Mouse (Mus musculus): ENCODE measurements at regions not wholly inside any gene's neighbourhood (a gene's known extent, or its start where the extent isn't known, plus 50 kb on each side); places are given as distances from the start of the nearest gene placed in this dataset.

DNA sequence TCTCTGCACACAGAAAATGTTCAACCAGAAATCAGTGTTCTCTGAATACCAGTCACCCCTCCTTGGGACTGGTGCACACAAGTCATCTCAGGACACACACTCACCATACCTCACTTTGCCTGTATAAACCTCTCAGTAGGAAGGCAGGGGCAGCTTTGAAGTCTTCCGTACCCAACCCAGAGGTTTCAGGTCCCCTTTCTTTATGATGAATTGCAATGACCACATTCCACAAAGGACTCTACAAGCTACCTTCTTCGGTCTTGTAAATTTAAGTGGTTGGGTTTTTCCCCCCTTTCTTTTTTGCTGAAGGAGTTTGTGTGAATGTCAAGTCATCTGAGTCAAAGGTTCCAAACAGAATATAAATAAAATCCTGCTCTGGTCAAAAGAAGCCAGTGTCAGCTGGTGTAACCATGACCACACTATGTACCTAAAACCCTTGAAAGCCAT is 76.9 kb upstream of the Far2 start:
- no peak for DNase-seq (ENCODE audit: low spot score in 2 of 2)

DNA sequence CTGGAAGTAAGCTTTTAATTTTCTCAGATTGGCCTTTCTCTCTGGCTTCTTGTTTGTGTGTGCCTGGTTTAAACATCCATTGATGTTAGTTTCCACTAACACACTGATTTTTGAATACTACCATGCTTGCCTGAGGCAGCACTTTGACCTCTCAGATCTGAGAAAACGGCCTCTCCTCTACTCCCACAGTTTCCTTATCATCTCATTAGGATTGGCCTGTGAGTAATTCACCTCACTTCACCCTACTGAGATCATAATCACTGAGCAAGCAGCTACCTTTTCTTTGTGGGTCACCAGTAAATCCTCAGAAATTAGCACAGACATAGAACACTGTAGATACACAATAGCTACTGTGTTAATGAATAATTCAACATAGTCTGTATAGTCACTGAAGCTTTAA is 74.5 kb upstream of the Far2 start:
- no peak for DNase-seq (ENCODE audit: low spot score in 2 of 2)

DNA sequence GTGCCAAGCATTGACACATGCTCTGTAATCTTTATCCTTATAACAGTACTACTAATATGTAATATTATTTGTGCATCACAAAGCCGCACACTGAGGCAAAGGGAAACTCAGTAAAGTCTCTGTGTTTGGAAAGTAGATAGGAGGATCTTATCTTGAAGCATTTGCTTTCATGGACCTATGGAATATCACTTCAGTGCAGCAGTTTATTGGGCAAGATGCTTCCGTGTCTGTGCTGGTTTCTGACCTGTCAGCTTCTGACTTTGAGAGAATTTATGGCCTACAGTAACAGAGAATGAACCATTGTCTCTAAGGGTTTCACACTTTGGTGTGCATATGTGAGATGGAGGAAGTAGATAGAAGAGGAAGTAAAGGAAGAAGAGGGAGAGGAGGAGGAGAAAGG is 74.0 kb upstream of the Far2 start:
- no peak for DNase-seq (ENCODE audit: low spot score in 2 of 2)

DNA sequence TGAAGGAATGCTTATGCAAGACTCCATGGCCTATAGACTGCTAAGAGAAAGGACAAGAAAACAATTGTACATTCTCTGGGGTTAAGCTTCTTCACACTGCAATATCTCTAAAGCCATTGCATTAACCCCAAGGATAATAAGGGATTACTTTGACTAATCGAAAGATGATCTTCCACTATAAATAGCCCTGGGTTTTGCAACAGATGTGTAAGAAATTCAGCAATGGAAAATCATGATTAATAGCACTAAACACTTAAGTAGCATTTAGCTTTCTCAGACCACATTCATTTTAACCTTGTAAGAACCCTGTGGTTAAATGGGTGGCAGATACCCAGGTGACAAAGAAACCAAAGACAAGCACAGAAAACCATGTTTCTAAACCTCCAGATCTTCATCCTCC is 71.1 kb upstream of the Far2 start:
- no peak for DNase-seq (ENCODE audit: low spot score in 2 of 2)

DNA sequence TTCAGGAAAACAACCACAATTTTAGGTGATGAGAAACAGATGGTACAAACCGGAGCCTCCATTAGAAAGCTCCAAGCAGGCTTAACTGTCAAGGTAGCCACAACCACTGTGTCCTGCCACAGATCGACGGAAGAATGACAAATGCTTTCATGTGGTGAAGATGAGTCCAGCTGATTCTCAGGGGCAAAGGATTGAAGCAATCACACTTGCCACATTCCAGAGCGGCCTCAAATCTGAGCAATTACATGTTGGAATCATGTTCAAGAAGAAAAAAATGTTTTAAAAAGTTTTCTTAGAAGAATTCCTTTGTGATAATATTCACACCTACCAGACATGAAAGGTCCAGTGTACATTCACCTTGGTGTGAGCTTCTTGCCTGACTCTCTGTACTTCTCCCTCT is 57.7 kb upstream of the Far2 start:
- no peak for DNase-seq (ENCODE audit: low spot score in 2 of 2)
